9 mouse cellular contexts compared by ENCODE assay signal in genomic region chr10:115617456-115618287, GRCm38 (mm10). TPM values are rescaled to one million over a fixed set of nuclear protein-coding genes. Genes with fewer than 3 reads are reported as not detected.
A peak's percentile ranks its signal among the peaks of the same experiment; 100 is the strongest.
DNase-seq lines count a peak whose midpoint lies in the region; ATAC-seq and TF ChIP-seq lines count a peak whose summit lies in the region.
"Had no signal": no experiment of that assay in that cellular context is flagged by ENCODE, and none has a peak within 500 bp of the region (broad histone marks: within the 10 kb centered on the region; RNA-seq: fewer than 3 reads in every experiment).

No protein-coding gene starts in this region.

- WGBS in heart, embryonic 13.5 days = 12% methylated on average over 13 of the region's 15 CpGs
- 9% methylated on average over 13 of the region's 15 CpGs for WGBS in stomach, postnatal 0 days

- H3K4me3 ChIP-seq in gastrocnemius, adult 2 months = no peak overlapping the region
- H3K4me3 ChIP-seq in heart, embryonic 13.5 days = peak overlapping the region; percentile 33
- no peak overlapping the region for H3K4me3 ChIP-seq in stomach, postnatal 0 days (ENCODE audit: low read depth, low read length)

- peaks cover 5% of the 10 kb centered on the region; the same call in 1 of the 2 replicates for H3K4me1 ChIP-seq in heart, embryonic 13.5 days
- H3K4me1 ChIP-seq in stomach, postnatal 0 days (replicated peaks; ENCODE audit: control insufficient read depth, insufficient read depth) = no peaks in the 10 kb centered on the region

- H3K4me2 ChIP-seq in heart, embryonic 13.5 days = peak overlapping the region; percentile 66
- H3K4me2 ChIP-seq in stomach, postnatal 0 days (replicated peaks; ENCODE audit: low read depth) = peak overlapping the region; percentile 29

- no peaks in the 10 kb centered on the region for H3K9me3 ChIP-seq in heart, embryonic 13.5 days
- H3K9me3 ChIP-seq in stomach, postnatal 0 days (ENCODE audit: control insufficient read depth, low read length) = no peaks in the 10 kb centered on the region

- DNase-seq in gastrocnemius, adult 2 months = no peak
- DNase-seq in gastrocnemius, postnatal 10 days = no peak
- DNase-seq in ES-CJ7 (ENCODE audit: low read depth, low spot score) = peak; percentile 44
- DNase-seq in cerebellum, postnatal 25 days = peak; percentile 21 to 66
- DNase-seq in kidney, postnatal 14 days = peak; percentile 50
- DNase-seq in lung, postnatal 25 days (ENCODE audit: low spot score) = peak; percentile 61
- peak; percentile 17 for DNase-seq in stomach, postnatal 0 days (ENCODE audit: low spot score)

- H3K27ac ChIP-seq in gastrocnemius, adult 2 months = no peak overlapping the region
- H3K27ac ChIP-seq in heart, embryonic 13.5 days (replicated peaks) = no peak overlapping the region
- H3K27ac ChIP-seq in stomach, postnatal 0 days (replicated peaks) = no peak overlapping the region
- H3K27ac ChIP-seq: macrophage had no signal

- intact Hi-C loops in gastrocnemius, adult 2 months (cut with DNase I) = loop anchor here (2.0 to 5.0 kb wide), 2 partner anchors 210 to 295 kb away; no protein-coding TSS in a partner anchor

- TF ChIP-seq EP300 in stomach, postnatal 0 days (optimal IDR thresholded peaks at IDR 0.05) = no peak

- 0 out of 2 replicates have a peak overlapping the region, but pooled peaks have one; percentile 24 for H3K9ac ChIP-seq in heart, embryonic 13.5 days
- no peak overlapping the region for H3K9ac ChIP-seq in stomach, postnatal 0 days (ENCODE audit: low read length)

- no peaks in the 10 kb centered on the region for H3K36me3 ChIP-seq in heart, embryonic 13.5 days
- H3K36me3 ChIP-seq in stomach, postnatal 0 days (ENCODE audit: control insufficient read depth, insufficient read depth, low read length) = no peaks in the 10 kb centered on the region

- 0 out of 2 replicates have a peak, but pooled peaks cover 4% of the 10 kb centered on the region for H3K27me3 ChIP-seq in heart, embryonic 13.5 days (replicated peaks)
- H3K27me3 ChIP-seq in stomach, postnatal 0 days (ENCODE audit: control insufficient read depth, insufficient read depth, low read length) = no peaks in the 10 kb centered on the region

- TF ChIP-seq CTCF in gastrocnemius, adult 2 months (IDR thresholded peaks at IDR 0.05) = peak; percentile 65
- peak; percentile 77 for TF ChIP-seq CTCF in stomach, postnatal 0 days (IDR thresholded peaks at IDR 0.05; ENCODE audit: low read depth)

- ATAC-seq in heart, embryonic 13.5 days (ENCODE audit: extremely low read depth, insufficient number of reproducible peaks, low FRiP score, low TSS enrichment) = no peak
- ATAC-seq in stomach, postnatal 0 days (ENCODE audit: low FRiP score, low TSS enrichment) = peak; percentile 68

RNA-seq across cellular contexts. Expression of gene Lgr5, which starts 30.1 kb away (rescaled TPM):
- total RNA-seq in gastrocnemius, adult 2 months (2021) = not detected
- total RNA-seq in gastrocnemius, postnatal 10 days (2021) = under 1 TPM; 0.79 to 0.80 TPM
- polyA plus RNA-seq in heart, embryonic 13.5 days (2015; fragmentation: Nextera tagmentation; extraction: Ambion mirVana) = 0.25 and 0.32 TPM in 2 replicates
- 2.4 and 2.9 TPM in 2 replicates for polyA plus RNA-seq in stomach, postnatal 0 days (2015; fragmentation: Nextera tagmentation; extraction: Ambion mirVana)
- polyA plus RNA-seq: macrophage had no signal

RNA-seq across cellular contexts. Expression of gene A930009A15Rik, which starts 47.9 kb away (rescaled TPM):
- not detected for total RNA-seq in gastrocnemius, adult 2 months (2021)
- not detected for total RNA-seq in gastrocnemius, postnatal 10 days (2021)
- polyA plus RNA-seq in heart, embryonic 13.5 days (2015; fragmentation: Nextera tagmentation; extraction: Ambion mirVana) = not detected in 2 replicates
- not detected in 2 replicates for polyA plus RNA-seq in stomach, postnatal 0 days (2015; fragmentation: Nextera tagmentation; extraction: Ambion mirVana)
- polyA plus RNA-seq: macrophage had no signal

Comparison
In these comparisons a context has a peak if more than half of its experiments do, and no peak if none do; other contexts are left out.
1. DNase-seq: peak in ES-CJ7 (single experiment), cerebellum, postnatal 25 days (2 of 2), kidney, postnatal 14 days (single experiment), lung, postnatal 25 days (single experiment) and stomach, postnatal 0 days (single experiment); none in gastrocnemius, adult 2 months (single experiment) and gastrocnemius, postnatal 10 days (single experiment).